Mouse (Mus musculus): Measurements from ENCODE around the gene Capn1.
A peak's percentile ranks its signal among the peaks of the same experiment; 100 is the strongest.

Capn1 gene

GRCm38 (mm10) chr19:6038326-6038725 is 22.6 kb upstream of the Capn1 start:
- DNase-seq (ENCODE audit: low read depth), result no peak

- no peak for DNase-seq (ENCODE audit: low read depth)
These were observed 22.0 kb upstream of the Capn1 start for GRCm38 (mm10) chr19:6037695-6038094.

GRCm38 (mm10) chr19:6035966-6036585 is 20.4 kb upstream of the Capn1 start:
- DNase-seq (ENCODE audit: low read depth), result no peak

GRCm38 (mm10) chr19:6030520-6031280 is 15.0 kb upstream of the Capn1 start:
- DNase-seq (ENCODE audit: low read depth), result no peak

GRCm38 (mm10) chr19:6029426-6029825 is 13.7 kb upstream of the Capn1 start:
- DNase-seq (ENCODE audit: low read depth), result no peak

- DNase-seq (ENCODE audit: low read depth), result no peak
These were observed 13.3 kb upstream of the Capn1 start for GRCm38 (mm10) chr19:6028991-6029390.

GRCm38 (mm10) chr19:6023930-6024329 is 8.2 kb upstream of the Capn1 start:
- DNase-seq (ENCODE audit: low read depth), result no peak

GRCm38 (mm10) chr19:6023059-6023458 is 7.4 kb upstream of the Capn1 start:
- no peak for DNase-seq (ENCODE audit: low read depth)

- DNase-seq (ENCODE audit: low read depth), result peak; percentile 73
These were observed 4.6 kb upstream of the Capn1 start for GRCm38 (mm10) chr19:6020276-6020675.

GRCm38 (mm10) chr19:6018142-6019089 is 2.7 kb upstream of the Capn1 start:
- DNase-seq (ENCODE audit: low read depth), result peak; percentile 95

- peak; percentile 60 for DNase-seq (ENCODE audit: low read depth)
These were observed 835 bp upstream of the Capn1 start for GRCm38 (mm10) chr19:6016532-6016931.

- DNase-seq (ENCODE audit: low read depth), result peak; percentile 74
These were observed 646 bp downstream of the Capn1 start for GRCm38 (mm10) chr19:6014991-6015510.

GRCm38 (mm10) chr19:6013691-6014090 is 2.0 kb downstream of the Capn1 start:
- no peak for DNase-seq (ENCODE audit: low read depth)

- no peak for DNase-seq (ENCODE audit: low read depth)
These were observed 6.6 kb downstream of the Capn1 start for GRCm38 (mm10) chr19:6009137-6009536.

- no peak for DNase-seq (ENCODE audit: low read depth)
These were observed 8.7 kb downstream of the Capn1 start for GRCm38 (mm10) chr19:6007013-6007412.

GRCm38 (mm10) chr19:6005541-6005940 is 10.2 kb downstream of the Capn1 start:
- no peak for DNase-seq (ENCODE audit: low read depth)

GRCm38 (mm10) chr19:5999969-6000368 is 15.7 kb downstream of the Capn1 start:
- DNase-seq (ENCODE audit: low read depth), result peak; percentile 43

- DNase-seq (ENCODE audit: low read depth), result no peak
These were observed 17.5 kb downstream of the Capn1 start for GRCm38 (mm10) chr19:5998180-5998579.

- DNase-seq (ENCODE audit: low read depth), result no peak
These were observed 21.0 kb downstream of the Capn1 start for GRCm38 (mm10) chr19:5994711-5995110.

- peak; percentile 99 for DNase-seq (ENCODE audit: low read depth)
These were observed 23.7 kb downstream of the Capn1 start for GRCm38 (mm10) chr19:5992012-5992411.

GRCm38 (mm10) chr19:5991467-5991866 is 24.2 kb downstream of the Capn1 start:
- DNase-seq (ENCODE audit: low read depth), result no peak

- DNase-seq (ENCODE audit: low read depth), result no peak
These were observed 24.8 kb downstream of the Capn1 start for GRCm38 (mm10) chr19:5990921-5991320.

Measured in 416B (cell line).